Mouse (Mus musculus) urinary bladder, postnatal 25 days (tissue): ENCODE results near the gene Gstcd.
A peak's percentile ranks its signal among the peaks of the same experiment; 100 is the strongest.

ENCODE experiments used
- DNase-seq: peaks from one replicate; pipeline ENCODE4 v3.0.0; 2022; ENCODE audit warnings: low spot score

Gene Gstcd

DNA sequence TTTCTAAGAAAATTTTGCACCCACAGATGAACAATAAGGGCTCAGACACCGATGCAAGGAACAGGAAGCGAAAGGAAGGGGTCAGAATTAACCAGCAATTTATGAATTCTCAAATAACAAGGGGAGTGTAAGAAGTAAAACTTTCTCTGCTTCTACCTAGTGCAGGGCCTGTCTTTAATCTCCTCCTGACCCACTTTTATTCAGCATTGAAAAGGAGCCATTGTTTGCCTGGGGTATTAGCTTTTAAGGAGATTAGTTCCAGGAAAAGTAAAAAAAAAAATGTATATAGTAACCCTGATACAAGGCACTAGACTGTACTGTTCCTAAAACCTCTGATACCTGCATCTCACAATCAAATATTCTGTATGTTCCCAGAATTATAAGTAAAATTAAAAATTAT lies 64.9 kb downstream of the Gstcd start:
- no peak for DNase-seq

DNA sequence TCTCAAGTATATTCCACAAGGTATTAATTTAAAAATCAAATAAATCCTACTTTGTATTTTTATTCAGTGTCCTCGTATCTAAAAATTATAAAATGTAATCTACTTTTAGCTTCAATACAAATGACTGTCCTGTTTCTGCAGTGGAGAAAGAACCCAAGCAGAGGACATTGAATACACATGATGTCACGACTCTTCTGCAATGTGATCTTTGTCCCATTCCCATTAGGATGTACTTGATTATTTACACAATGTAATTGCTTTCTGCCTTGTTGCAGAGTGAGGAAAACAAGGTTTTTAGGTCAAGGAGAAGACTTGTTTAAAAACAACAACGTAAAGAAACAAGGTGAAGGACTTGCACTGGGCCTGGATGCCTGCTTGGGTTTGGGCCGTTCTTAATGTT lies 84.6 kb downstream of the Gstcd start:
- DNase-seq, result no peak

DNA sequence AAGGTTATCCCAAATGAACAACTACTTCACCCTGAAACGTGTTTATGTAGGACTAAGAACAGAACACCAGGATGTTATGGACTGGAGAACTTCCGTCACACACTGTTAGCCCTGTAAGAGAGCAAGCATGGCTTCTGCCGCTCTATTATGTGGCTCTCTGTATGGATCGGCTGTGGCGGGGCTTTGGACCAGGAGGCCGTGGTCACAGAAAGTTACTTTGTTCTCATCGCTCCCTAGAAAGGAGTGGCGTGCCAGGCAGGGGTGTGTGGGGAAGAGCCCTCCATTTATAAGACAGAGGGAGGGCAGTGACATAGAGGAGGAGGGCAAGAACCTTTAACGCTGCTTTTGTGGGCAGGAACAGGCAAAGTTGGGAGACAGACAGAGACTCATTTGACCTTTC lies 95.5 kb downstream of the Gstcd start:
- no peak for DNase-seq

- no peak for DNase-seq
These were observed 95.9 kb downstream of the Gstcd start for GRCm38 (mm10) chr3:132995904-132996267.

GRCm38 (mm10) chr3:132995172-132995903 lies 96.5 kb downstream of the Gstcd start:
- DNase-seq, result no peak

DNA sequence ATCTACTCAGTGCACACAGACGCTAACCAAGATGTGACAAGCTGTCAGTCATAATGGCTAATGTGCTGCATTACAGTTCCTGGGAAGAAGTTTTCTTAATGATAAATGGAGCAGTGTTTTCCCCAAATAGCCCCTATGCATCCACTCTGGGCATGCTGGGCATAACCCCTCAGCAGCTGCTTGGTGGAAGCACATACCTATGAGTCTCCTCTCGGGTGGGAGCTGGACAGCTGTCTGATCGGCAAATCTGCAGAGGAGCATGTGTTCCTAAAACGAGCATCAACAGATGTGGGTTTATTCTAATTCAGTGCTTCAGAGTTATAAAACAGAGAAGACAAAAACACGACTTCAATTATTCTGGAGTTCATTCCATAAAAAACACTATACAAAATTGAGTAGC lies 105.6 kb downstream of the Gstcd start:
- no peak for DNase-seq

DNA sequence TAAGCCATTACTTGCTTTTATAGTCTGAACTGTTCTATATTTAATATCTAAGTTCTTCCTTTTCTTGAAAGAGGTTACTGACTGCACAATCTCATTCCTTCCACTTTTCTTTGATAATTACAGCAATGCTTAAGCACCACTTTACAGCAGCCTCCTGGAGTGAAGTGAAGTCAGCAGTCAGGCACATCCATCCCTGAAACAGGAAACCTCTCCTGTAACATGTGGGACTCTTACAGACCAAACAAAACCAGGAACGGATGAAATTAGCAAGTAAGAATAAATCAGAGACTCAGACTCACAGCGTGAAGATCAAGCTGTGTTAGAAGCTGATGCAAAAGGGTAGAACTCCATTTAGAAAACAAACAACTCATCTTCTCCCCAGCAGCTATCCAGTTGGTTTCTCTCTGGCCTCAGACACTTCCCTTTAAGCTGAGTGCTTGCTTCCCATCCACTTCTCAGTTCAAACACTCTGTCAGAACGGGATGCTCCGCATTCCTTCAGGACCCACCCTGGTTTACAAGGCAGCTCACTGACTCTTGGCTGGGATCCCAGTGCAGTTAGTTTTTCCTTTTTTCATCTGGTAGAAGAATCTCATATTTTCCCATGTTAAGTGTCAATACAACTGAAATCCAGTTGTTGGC lies 107.9 kb downstream of the Gstcd start:
- peak; percentile 46 for DNase-seq

GRCm38 (mm10) chr3:132981968-132982367 lies 109.9 kb downstream of the Gstcd start:
- no peak for DNase-seq

DNA sequence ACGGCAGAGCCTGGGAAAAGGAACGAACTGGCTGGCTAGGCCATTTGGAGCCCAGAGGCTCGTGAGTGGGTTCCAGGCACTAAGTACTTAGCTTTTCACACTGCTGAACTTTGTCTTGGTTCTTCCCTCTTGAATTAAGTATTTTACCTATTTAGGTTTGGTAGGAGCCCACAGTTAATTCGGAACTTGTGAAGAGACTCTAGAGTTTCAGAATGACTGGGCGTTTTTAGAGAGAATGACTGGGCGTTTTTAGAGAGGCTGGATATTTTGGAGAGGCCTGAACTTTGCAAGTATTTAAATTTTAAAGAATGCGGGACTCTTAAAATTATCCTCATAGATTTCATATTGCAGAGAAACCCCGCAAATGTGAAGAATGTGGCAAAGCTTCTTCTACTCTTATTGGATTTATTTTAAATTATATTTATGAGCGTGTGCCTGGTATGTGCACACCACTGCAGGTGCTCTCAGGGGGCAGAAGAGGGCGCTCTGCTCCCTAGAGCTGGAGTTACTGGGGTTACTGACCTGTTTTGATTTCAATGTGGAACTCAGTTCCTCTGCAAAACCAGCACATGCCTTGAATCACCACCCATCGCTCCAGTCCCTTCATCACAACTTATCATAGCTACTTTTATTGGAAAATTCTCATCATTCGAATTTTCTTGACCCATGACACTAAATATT lies 111.9 kb downstream of the Gstcd start:
- DNase-seq, result no peak

- DNase-seq, result no peak
These were observed 125.6 kb downstream of the Gstcd start for GRCm38 (mm10) chr3:132966255-132966654.

DNA sequence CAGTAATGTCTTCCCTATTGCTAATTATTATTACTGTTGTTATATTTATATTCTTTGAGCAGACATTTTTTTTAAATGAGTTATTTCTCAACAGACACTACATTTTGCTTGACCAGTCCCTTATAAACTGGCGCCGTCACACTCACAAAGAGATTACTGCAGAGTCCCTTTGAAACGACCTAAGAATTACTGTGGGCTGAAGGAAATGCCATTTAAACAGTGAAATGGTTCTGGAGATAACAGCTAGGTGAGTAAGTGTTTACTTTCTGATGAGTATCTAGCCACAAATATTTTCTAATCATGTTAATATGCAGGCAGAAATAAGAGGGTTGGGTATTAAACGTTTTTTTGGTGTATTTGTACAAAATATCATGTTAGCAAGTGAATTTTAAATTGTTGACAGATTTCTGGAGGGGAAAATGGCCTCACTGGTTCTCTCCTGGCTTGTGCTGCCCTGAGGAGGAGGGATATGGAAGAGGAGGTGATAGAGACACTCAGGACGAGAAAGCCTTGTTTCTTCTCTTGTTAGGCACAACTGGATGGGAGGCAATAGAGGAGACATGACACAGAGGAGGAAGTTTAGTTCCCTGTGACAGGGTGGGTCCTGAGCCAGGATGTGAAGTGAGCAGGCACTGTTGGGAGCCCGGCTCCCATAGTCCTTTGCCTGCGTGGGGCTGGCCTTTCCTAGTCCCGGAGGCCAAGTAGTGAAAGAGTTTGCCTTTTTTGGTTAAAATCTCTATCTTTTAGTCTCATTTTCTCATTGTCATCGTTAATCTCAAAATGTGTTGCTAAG lies 126.9 kb downstream of the Gstcd start:
- DNase-seq, result no peak

- DNase-seq, result no peak
These were observed 129.0 kb downstream of the Gstcd start for GRCm38 (mm10) chr3:132962631-132963361.

- no peak for DNase-seq
These were observed 141.3 kb downstream of the Gstcd start for GRCm38 (mm10) chr3:132950529-132950880.

DNA sequence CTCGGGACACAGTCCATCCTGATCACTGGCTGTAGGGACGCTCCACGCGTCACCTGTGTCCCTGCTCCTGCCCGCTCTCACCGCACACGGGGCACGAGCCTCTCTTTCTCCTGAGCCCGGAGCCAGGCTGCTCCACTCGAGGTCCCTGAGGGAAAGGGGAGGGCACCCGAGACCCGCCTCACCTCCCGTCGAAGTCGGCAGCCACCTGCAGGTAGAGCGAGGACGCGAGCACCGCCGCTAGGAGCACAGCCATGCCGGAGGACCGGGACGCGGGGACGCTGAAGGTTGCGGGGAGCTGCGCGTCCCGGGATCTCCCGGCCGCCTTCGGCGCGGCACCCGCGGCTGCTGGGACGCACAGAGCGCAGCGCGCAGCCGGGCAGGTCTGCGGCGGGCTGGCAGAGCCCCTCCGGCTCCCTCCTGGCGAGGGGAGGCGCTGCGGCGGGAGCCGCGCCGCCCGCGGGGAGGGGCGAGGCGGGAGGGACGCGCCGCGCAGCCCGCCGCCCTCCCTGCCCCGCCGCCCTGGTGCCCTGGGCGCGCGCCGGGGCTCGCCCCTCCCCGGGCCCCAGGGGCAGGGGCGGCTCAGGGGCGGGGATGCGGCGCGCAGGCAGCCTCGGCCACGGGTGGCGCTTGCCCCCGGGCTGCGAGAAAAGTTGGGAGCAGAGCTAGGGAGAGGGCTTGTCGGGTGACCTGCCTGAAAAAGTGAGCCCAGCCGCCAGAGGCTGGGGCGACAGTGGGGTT lies 141.9 kb downstream of the Gstcd start, which contains the start of gene Npnt:
Gene Npnt (minus strand): TSS at position 501 of the 738 bp plus-strand sequence.
- DNase-seq, result peak; percentile 22

DNA sequence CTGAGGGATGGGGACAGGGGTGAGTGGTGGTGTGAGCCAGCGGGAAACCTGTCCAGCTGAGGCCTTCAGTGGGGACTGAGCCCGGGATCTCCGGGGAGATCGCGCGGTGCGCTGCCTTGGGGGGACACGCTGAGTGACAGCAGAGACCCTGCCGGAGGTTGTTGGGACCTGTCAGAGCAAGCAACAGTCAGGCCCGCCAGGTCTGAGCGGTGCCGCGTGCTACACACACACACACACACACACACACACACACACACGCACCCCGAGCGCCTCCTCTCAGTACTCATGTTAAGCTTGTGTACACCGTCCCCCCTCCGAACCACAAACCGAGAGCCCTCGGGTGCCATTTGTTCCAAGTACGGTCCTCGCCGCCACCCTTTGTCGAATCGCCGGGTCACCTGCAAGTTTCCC lies 142.4 kb downstream of the Gstcd start:
- DNase-seq, result peak; percentile 23

- DNase-seq, result no peak
These were observed 143.5 kb downstream of the Gstcd start for GRCm38 (mm10) chr3:132948298-132948795.

DNA sequence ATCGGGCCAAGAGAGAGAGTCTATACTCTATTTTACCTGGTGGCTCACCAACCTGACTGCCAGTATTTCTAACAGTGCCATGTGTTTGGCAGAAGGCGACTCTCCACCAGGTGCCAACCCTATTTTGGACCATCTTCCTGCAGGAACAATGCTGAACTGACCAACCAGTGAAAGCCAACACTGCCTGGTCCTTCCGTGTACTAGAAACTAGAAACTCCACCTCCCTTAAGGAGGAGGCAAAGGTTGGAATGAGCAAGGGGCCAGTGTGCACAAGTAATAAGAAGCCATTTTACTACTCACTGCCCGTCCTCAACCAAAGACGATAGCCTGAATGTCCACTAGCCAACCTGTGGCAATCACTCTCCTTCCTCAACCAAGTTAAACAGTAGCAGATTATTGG lies 145.7 kb downstream of the Gstcd start:
- no peak for DNase-seq

- no peak for DNase-seq
These were observed 146.2 kb downstream of the Gstcd start for GRCm38 (mm10) chr3:132945669-132946068.

- no peak for DNase-seq
These were observed 147.2 kb downstream of the Gstcd start for GRCm38 (mm10) chr3:132944609-132945008.

DNA sequence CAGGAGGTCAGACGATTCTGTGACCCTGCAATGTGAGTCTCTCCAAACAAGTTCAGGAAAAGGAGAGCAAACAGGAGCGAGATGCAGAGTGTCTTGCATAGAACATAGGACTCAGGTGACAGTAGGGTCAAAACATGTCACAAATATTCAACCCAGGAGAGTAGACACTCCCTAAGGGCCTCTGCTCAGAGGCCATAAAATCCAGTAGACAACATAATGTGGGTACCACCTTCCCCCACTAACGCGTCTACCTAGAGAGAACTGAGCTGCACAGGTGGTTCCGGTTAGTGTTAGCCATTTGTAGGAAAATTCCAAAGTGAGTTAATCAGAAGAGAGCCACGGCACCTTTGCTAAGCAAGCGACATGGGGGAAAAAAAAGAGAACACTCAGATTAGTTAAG lies 147.6 kb downstream of the Gstcd start:
- DNase-seq, result no peak

- DNase-seq, result no peak
These were observed 149.1 kb downstream of the Gstcd start for GRCm38 (mm10) chr3:132942778-132943177.
